8 mouse cellular contexts compared by ENCODE assay signal in genomic region chr5:23418147-23418781, GRCm38 (mm10). TPM values are rescaled to one million over a fixed set of nuclear protein-coding genes. Genes with fewer than 3 reads are reported as not detected.
DNase-seq lines count a peak whose midpoint lies in the region; ATAC-seq and TF ChIP-seq lines count a peak whose summit lies in the region.

No protein-coding gene starts in this region.

- peak; percentile 87 for ATAC-seq in embryonic facial prominence, embryonic 15.5 days (ENCODE audit: insufficient number of reproducible peaks, low FRiP score, low TSS enrichment, low read depth)
- ATAC-seq in kidney, embryonic 14.5 days (ENCODE audit: low FRiP score, low TSS enrichment), result peak; percentile 81
- ATAC-seq in limb, embryonic 15.5 days (ENCODE audit: insufficient number of reproducible peaks, low FRiP score, low TSS enrichment, low read depth), result peak; percentile 74
- peak; percentile 86 for ATAC-seq in midbrain, postnatal 0 days (ENCODE audit: low FRiP score)

- WGBS in embryonic facial prominence, embryonic 15.5 days, result under 1% methylated on average over 40 of the region's 40 CpGs
- WGBS in kidney, embryonic 14.5 days, result under 1% methylated on average over 40 of the region's 40 CpGs
- under 1% methylated on average over 40 of the region's 40 CpGs for WGBS in limb, embryonic 15.5 days
- WGBS in midbrain, postnatal 0 days, result under 1% methylated on average over 40 of the region's 40 CpGs

- H3K4me1 ChIP-seq in embryonic facial prominence, embryonic 15.5 days, result peaks cover 70% of the 10 kb centered on the region
- H3K4me1 ChIP-seq in kidney, embryonic 14.5 days (ENCODE audit: control insufficient read depth, insufficient read depth, low read length), result peaks cover 47% of the 10 kb centered on the region
- peaks cover 58% of the 10 kb centered on the region for H3K4me1 ChIP-seq in limb, embryonic 15.5 days
- peaks cover 4% of the 10 kb centered on the region; the same call in 1 of the 2 replicates for H3K4me1 ChIP-seq in midbrain, postnatal 0 days (ENCODE audit: insufficient read depth, low read length)

- peak overlapping the region; percentile 72 for H3K4me2 ChIP-seq in embryonic facial prominence, embryonic 15.5 days (replicated peaks)
- peak overlapping the region; percentile 86 for H3K4me2 ChIP-seq in kidney, embryonic 14.5 days (replicated peaks; ENCODE audit: low read depth, low read length)
- peak overlapping the region; percentile 72 for H3K4me2 ChIP-seq in limb, embryonic 15.5 days
- peak overlapping the region; percentile 62 for H3K4me2 ChIP-seq in midbrain, postnatal 0 days (ENCODE audit: low read depth, low read length, poor library complexity, severe bottlenecking)

- TF ChIP-seq CTCF in midbrain, postnatal 0 days (IDR thresholded peaks at IDR 0.05), result no peak; the same call in 1 of the 2 replicates

- no peaks in the 10 kb centered on the region for H3K9me3 ChIP-seq in embryonic facial prominence, embryonic 15.5 days (replicated peaks)
- H3K9me3 ChIP-seq in kidney, embryonic 14.5 days (ENCODE audit: control insufficient read depth, low read length), result no peaks in the 10 kb centered on the region
- H3K9me3 ChIP-seq in limb, embryonic 15.5 days, result no peaks in the 10 kb centered on the region
- no peaks in the 10 kb centered on the region for H3K9me3 ChIP-seq in midbrain, postnatal 0 days (ENCODE audit: low read length)

- peaks cover 6% of the 10 kb centered on the region for H3K36me3 ChIP-seq in embryonic facial prominence, embryonic 15.5 days
- peaks cover 10% of the 10 kb centered on the region; the same call in 1 of the 2 replicates for H3K36me3 ChIP-seq in kidney, embryonic 14.5 days (ENCODE audit: control insufficient read depth, insufficient read depth, low read length)
- H3K36me3 ChIP-seq in limb, embryonic 15.5 days, result peaks cover 4% of the 10 kb centered on the region; the same call in 1 of the 2 replicates
- H3K36me3 ChIP-seq in midbrain, postnatal 0 days (ENCODE audit: insufficient read depth, low read length), result no peaks in the 10 kb centered on the region

- peak overlapping the region; percentile 50 for H3K9ac ChIP-seq in embryonic facial prominence, embryonic 15.5 days
- peak overlapping the region; percentile 56 for H3K9ac ChIP-seq in kidney, embryonic 14.5 days (ENCODE audit: low read depth, low read length)
- H3K9ac ChIP-seq in limb, embryonic 15.5 days, result peak overlapping the region; percentile 45
- peak overlapping the region; percentile 80 for H3K9ac ChIP-seq in midbrain, postnatal 0 days (replicated peaks; ENCODE audit: low read length, poor library complexity, severe bottlenecking)

- peak overlapping the region; percentile 57 for H3K4me3 ChIP-seq in embryonic facial prominence, embryonic 15.5 days (replicated peaks)
- H3K4me3 ChIP-seq in kidney, embryonic 14.5 days (ENCODE audit: low read length), result peak overlapping the region; percentile 49
- H3K4me3 ChIP-seq in limb, embryonic 15.5 days, result peak overlapping the region; percentile 56
- H3K4me3 ChIP-seq in midbrain, postnatal 0 days (ENCODE audit: low read depth, low read length), result peak overlapping the region; percentile 58

- peak overlapping the region; percentile 94 for H3K27ac ChIP-seq in embryonic facial prominence, embryonic 15.5 days (replicated peaks)
- peak overlapping the region; percentile 83 for H3K27ac ChIP-seq in kidney, embryonic 14.5 days (ENCODE audit: low read depth, low read length)
- H3K27ac ChIP-seq in limb, embryonic 15.5 days, result peak overlapping the region; percentile 94
- peak overlapping the region; percentile 97 for H3K27ac ChIP-seq in midbrain, postnatal 0 days (ENCODE audit: low read depth, low read length)

- H3K27me3 ChIP-seq in embryonic facial prominence, embryonic 15.5 days, result no peaks in the 10 kb centered on the region
- no peaks in the 10 kb centered on the region for H3K27me3 ChIP-seq in kidney, embryonic 14.5 days (ENCODE audit: control insufficient read depth, insufficient read depth, low read length)
- no peaks in the 10 kb centered on the region for H3K27me3 ChIP-seq in limb, embryonic 15.5 days
- H3K27me3 ChIP-seq in midbrain, postnatal 0 days (ENCODE audit: insufficient read depth, low read length), result no peaks in the 10 kb centered on the region

- DNase-seq in 3T3-L1 (ENCODE audit: low read depth, low spot score), result peak; percentile 82
- peak; percentile 63 to 68 for DNase-seq in adrenal gland, postnatal 4 days (ENCODE audit: low spot score in 2 of 2)
- DNase-seq in heart, adult 9 months (ENCODE audit: low spot score in 2 of 2), result peak; percentile 94 to 95
- peak; percentile 85 for DNase-seq in midbrain, postnatal 0 days (ENCODE audit: low spot score)
- DNase-seq in spleen, postnatal 10 days (ENCODE audit: low spot score in 2 of 2), result peak; percentile 80 to 89

RNA-seq across cellular contexts. Expression of gene Kmt2e, which starts 16.0 kb away (rescaled TPM):
- 10 to 100 TPM; 90.0 to 93.1 TPM for total RNA-seq in adrenal gland, postnatal 4 days (2021)
- polyA plus RNA-seq in embryonic facial prominence, embryonic 15.5 days (2015; fragmentation: Nextera tagmentation; extraction: Ambion mirVana), result 105 and 109 TPM in 2 replicates
- polyA plus RNA-seq in kidney, embryonic 14.5 days (2014; fragmentation: Nextera tagmentation; extraction: Ambion mirVana), result 76.5 and 81.6 TPM in 2 replicates
- 105 and 109 TPM in 2 replicates for polyA plus RNA-seq in limb, embryonic 15.5 days (2015; fragmentation: Nextera tagmentation; extraction: Ambion mirVana)
- 49.3 and 66.4 TPM in 2 replicates for total RNA-seq in midbrain, postnatal 0 days (2014; rRNA removed)
- 132 and 144 TPM in 2 replicates for polyA plus RNA-seq in midbrain, postnatal 0 days (2015; fragmentation: Nextera tagmentation; extraction: Ambion mirVana)

Comparison
In these comparisons a context has a peak if more than half of its experiments do, and no peak if none do; other contexts are left out.
1. Peak in every context shown above with its lines: DNase-seq, ATAC-seq, H3K4me3 ChIP-seq and H3K27ac ChIP-seq.